32 mouse cellular contexts compared by ENCODE assay signal in the genomic region with DNA sequence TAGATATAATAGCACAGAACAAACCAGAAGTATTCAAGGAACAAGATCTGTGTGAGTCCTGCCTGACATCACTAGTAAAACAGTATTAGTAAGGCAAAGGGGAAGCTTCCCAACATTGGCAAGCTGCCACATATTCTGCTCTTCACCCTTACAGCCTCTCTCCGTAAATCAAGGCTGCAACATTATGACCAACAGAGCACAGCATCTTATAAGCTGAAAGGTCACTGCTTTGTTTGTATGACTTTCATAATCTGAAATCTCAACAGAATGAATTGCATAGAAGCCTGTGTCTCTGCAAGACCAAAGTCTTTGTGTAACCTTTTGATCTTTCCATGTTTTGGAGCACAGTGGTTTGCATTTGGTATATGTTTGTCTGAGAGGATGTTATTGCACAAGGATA. TPM values are rescaled to one million over a fixed set of nuclear protein-coding genes. Genes with fewer than 3 reads are reported as not detected.
DNase-seq lines count a peak whose midpoint lies in the region; ATAC-seq and TF ChIP-seq lines count a peak whose summit lies in the region.
"Had no signal": no experiment of that assay in that cellular context is flagged by ENCODE, and none has a peak within 500 bp of the region (broad histone marks: within the 10 kb centered on the region; RNA-seq: fewer than 3 reads in every experiment).

No protein-coding gene starts in this region.

- H3K9ac ChIP-seq in kidney, embryonic 16.5 days (replicated peaks; ENCODE audit: low read length): no peak overlapping the region
- no peak overlapping the region for H3K9ac ChIP-seq in lung, embryonic 14.5 days
- H3K9ac ChIP-seq: limb, embryonic 12.5 days; liver, embryonic 12.5 days had no signal

- no peaks in the 10 kb centered on the region for H3K36me3 ChIP-seq in kidney, embryonic 16.5 days (ENCODE audit: insufficient read depth, low read length)
- H3K36me3 ChIP-seq in lung, embryonic 14.5 days (ENCODE audit: insufficient read depth): no peaks in the 10 kb centered on the region
- H3K36me3 ChIP-seq: forebrain, embryonic 10.5 days; limb, embryonic 12.5 days; liver, embryonic 12.5 days had no signal

- no peak for TF ChIP-seq CTCF in lung, embryonic 14.5 days (IDR thresholded peaks at IDR 0.05; ENCODE audit: low read depth)

- no peak overlapping the region for H3K4me2 ChIP-seq in kidney, embryonic 16.5 days (replicated peaks; ENCODE audit: low read depth, low read length)
- H3K4me2 ChIP-seq in lung, embryonic 14.5 days: no peak overlapping the region
- H3K4me2 ChIP-seq: heart, embryonic 11.5 days; limb, embryonic 12.5 days; liver, embryonic 12.5 days had no signal

- no peaks in the 10 kb centered on the region for H3K9me3 ChIP-seq in kidney, embryonic 16.5 days (ENCODE audit: low read length)
- no peaks in the 10 kb centered on the region for H3K9me3 ChIP-seq in lung, embryonic 14.5 days (ENCODE audit: low read depth, low read length)
- H3K9me3 ChIP-seq: forebrain, embryonic 10.5 days; limb, embryonic 12.5 days; liver, embryonic 12.5 days had no signal

- 47% methylated on average over 1 of the region's 1 CpGs for WGBS in kidney, embryonic 16.5 days
- WGBS in lung, embryonic 14.5 days: 12% methylated on average over 1 of the region's 1 CpGs

- no peak overlapping the region for H3K4me3 ChIP-seq in kidney, embryonic 16.5 days (ENCODE audit: low read length)
- H3K4me3 ChIP-seq in lung, embryonic 14.5 days (ENCODE audit: low read depth, low read length): no peak overlapping the region
- H3K4me3 ChIP-seq: forebrain, embryonic 10.5 days; limb, embryonic 12.5 days; liver, embryonic 12.5 days had no signal

- no peak overlapping the region for H3K27ac ChIP-seq in kidney, embryonic 16.5 days (ENCODE audit: low read length)
- H3K27ac ChIP-seq in lung, embryonic 14.5 days (ENCODE audit: low read depth): no peak overlapping the region
- H3K27ac ChIP-seq: forebrain, embryonic 10.5 days; limb, embryonic 12.5 days; liver, embryonic 12.5 days had no signal

- no peaks in the 10 kb centered on the region for H3K27me3 ChIP-seq in kidney, embryonic 16.5 days (ENCODE audit: insufficient read depth, low read length)
- H3K27me3 ChIP-seq in lung, embryonic 14.5 days (ENCODE audit: insufficient read depth, low read length): no peaks in the 10 kb centered on the region
- H3K27me3 ChIP-seq: limb, embryonic 12.5 days; liver, embryonic 12.5 days had no signal

- DNase-seq in adrenal gland, postnatal 14 days: peak; percentile 38
- no peak for DNase-seq in adrenal gland, postnatal 4 days (ENCODE audit: low spot score in 2 of 2)
- no peak for DNase-seq in kidney, adult 11 months
- DNase-seq in lung, embryonic 14.5 days: peak; percentile 74
- no peak for DNase-seq in lung, postnatal 10 days
- DNase-seq in MN1 (ENCODE audit: low spot score): peak; percentile 38
- DNase-seq in right cerebral cortex, adult 18-20 months: no peak
- DNase-seq: cerebellum, adult 11 months; cerebellum, postnatal 14 days; gastrocnemius, postnatal 10 days; layer of hippocampus, postnatal 36 days; lung, adult 18-20 months; lung, postnatal 4 days; spleen, adult 18-20 months had no signal

- no peaks in the 10 kb centered on the region for H3K4me1 ChIP-seq in kidney, embryonic 16.5 days (ENCODE audit: insufficient read depth, low read length)
- H3K4me1 ChIP-seq in lung, embryonic 14.5 days (ENCODE audit: insufficient read depth): no peaks in the 10 kb centered on the region
- H3K4me1 ChIP-seq: forebrain, embryonic 10.5 days; limb, embryonic 12.5 days; liver, embryonic 12.5 days had no signal

- peak; percentile 70; the same call in 1 of the 2 replicates for ATAC-seq in kidney, embryonic 16.5 days (ENCODE audit: low FRiP score, low TSS enrichment)
- ATAC-seq in lung, embryonic 14.5 days (ENCODE audit: insufficient read depth): peak; percentile 91
- ATAC-seq: forebrain, embryonic 16.5 days; hindbrain, embryonic 16.5 days; intestine, embryonic 16.5 days; liver, embryonic 12.5 days had no signal

RNA-seq across cellular contexts. Expression of gene Izumo3, which starts 51.1 kb away (rescaled TPM):
- not detected in 2 replicates for total RNA-seq in adrenal gland, postnatal 14 days (2021)
- not detected for total RNA-seq in adrenal gland, postnatal 4 days (2021)
- not detected in 2 replicates for polyA plus RNA-seq in kidney, embryonic 16.5 days (2015; fragmentation: Nextera tagmentation; extraction: Ambion mirVana)
- not detected in 2 replicates for polyA plus RNA-seq in lung, embryonic 14.5 days (2014; fragmentation: Nextera tagmentation; extraction: Ambion mirVana)
- total RNA-seq: ES-E14; gastrocnemius, postnatal 10 days; granulocyte monocyte progenitor cell, adult 5-6 weeks; hematopoietic stem cell, adult 5-6 weeks; layer of hippocampus, adult 8-10 months; layer of hippocampus, postnatal 36 days; left cerebral cortex, postnatal 10 days; monocyte, adult 5-6 weeks; neutrophil, adult 5-6 weeks had no signal
- polyA plus RNA-seq: embryonic facial prominence, embryonic 11.5 days; forebrain, embryonic 10.5 days; forebrain, embryonic 16.5 days; heart, embryonic 11.5 days; heart, postnatal 0 days; hindbrain, embryonic 16.5 days; intestine, embryonic 16.5 days; limb, embryonic 12.5 days; liver, embryonic 12.5 days; thymus, postnatal 0 days had no signal

Comparison
In these comparisons a context has a peak if more than half of its experiments do, and no peak if none do; other contexts are left out.
1. DNase-seq: peak in adrenal gland, postnatal 14 days (single experiment), lung, embryonic 14.5 days (single experiment) and MN1 (single experiment); none in adrenal gland, postnatal 4 days (0 of 2), kidney, adult 11 months (single experiment), lung, postnatal 10 days (single experiment) and right cerebral cortex, adult 18-20 months (single experiment).